Mouse (Mus musculus): Measurements from ENCODE around the gene Ireb2. TPM values are rescaled to one million over a fixed set of nuclear protein-coding genes. Genes with fewer than 3 reads are reported as not detected.
"Not testable (repeated sequence)": the region's sequence is repeated elsewhere in the genome, so short reads cannot be mapped to it uniquely, and the experiment has no call there.

Ireb2 gene
- total RNA-seq, 1 experiment: 51.0 TPM

GRCm38 (mm10) chr9:54830624-54831023 lies 33.0 kb upstream of the Ireb2 start:
- H3K27ac ChIP-seq (ENCODE audit: insufficient read depth, low read depth, low read length, poor library complexity, severe bottlenecking): no peak overlapping the region
- peaks cover 0 to 2% of the 10 kb centered on the region in 2 experiments; a peak in 1 of 4 replicates for H3K4me1 ChIP-seq (ENCODE audit: control insufficient read depth in 2 of 2, insufficient read depth in 2 of 2, low read length in 2 of 2, poor library complexity in 1 of 2)
- no peak overlapping the region for H3K9ac ChIP-seq (ENCODE audit: insufficient read depth, low read depth, low read length, poor library complexity, severe bottlenecking)
- in situ Hi-C loops (cut with MboI; ENCODE audit: low sequenced_read_pairs in 2 of 2, unreplicated experiment in 2 of 2): no loop called here
- H3K9me3 ChIP-seq (ENCODE audit: control insufficient read depth, insufficient read depth, low read depth, low read length): no peaks in the 10 kb centered on the region
- H3K4me3 ChIP-seq (ENCODE audit: insufficient read depth in 1 of 2, low read depth in 1 of 2, low read length in 2 of 2, poor library complexity in 1 of 2, severe bottlenecking in 1 of 2): no peak overlapping the region
- TF ChIP-seq MAFK (IDR thresholded peaks at IDR 0.05; ENCODE audit: insufficient read depth, low read depth, low read length) (no peak), ZC3H11A (IDR thresholded peaks at IDR 0.05; ENCODE audit: borderline replicate concordance, low read depth, low read length) (peak; percentile 89), HCFC1 (IDR thresholded peaks at IDR 0.05; ENCODE audit: borderline replicate concordance, insufficient read depth, low read length) (no peak)
- H3K36me3 ChIP-seq (ENCODE audit: control insufficient read depth, insufficient read depth, low read length, poor library complexity, severe bottlenecking): no peaks in the 10 kb centered on the region
- DNase-seq (ENCODE audit: low read depth, low spot score): no peak

- peaks cover 5 to 10% of the 10 kb centered on the region in 2 experiments for H3K4me1 ChIP-seq (ENCODE audit: control insufficient read depth in 2 of 2, insufficient read depth in 2 of 2, low read length in 2 of 2, poor library complexity in 1 of 2)
- H3K36me3 ChIP-seq (ENCODE audit: control insufficient read depth, insufficient read depth, low read length, poor library complexity, severe bottlenecking): no peaks in the 10 kb centered on the region; the same call in 1 of the 2 replicates
- no peaks in the 10 kb centered on the region for H3K9me3 ChIP-seq (ENCODE audit: control insufficient read depth, insufficient read depth, low read depth, low read length)
- DNase-seq (ENCODE audit: low read depth, low spot score): no peak
- H3K27ac ChIP-seq (ENCODE audit: insufficient read depth, low read depth, low read length, poor library complexity, severe bottlenecking): no peak overlapping the region; the same call in 1 of the 2 replicates
- no peak overlapping the region for H3K9ac ChIP-seq (ENCODE audit: insufficient read depth, low read depth, low read length, poor library complexity, severe bottlenecking)
- in situ Hi-C loops (cut with MboI; ENCODE audit: low sequenced_read_pairs in 2 of 2, unreplicated experiment in 2 of 2): no loop called here
- TF ChIP-seq ZNF384 (IDR thresholded peaks at IDR 0.05; ENCODE audit: low read depth, low read length): no peak
- TF ChIP-seq CHD2 (IDR thresholded peaks at IDR 0.05; ENCODE audit: low read depth, low read length): no peak
- TF ChIP-seq HCFC1 (IDR thresholded peaks at IDR 0.05; ENCODE audit: borderline replicate concordance, insufficient read depth, low read length): no peak
- TF ChIP-seq ZC3H11A (IDR thresholded peaks at IDR 0.05; ENCODE audit: borderline replicate concordance, low read depth, low read length): no peak
- no peak for TF ChIP-seq MAFK (IDR thresholded peaks at IDR 0.05; ENCODE audit: insufficient read depth, low read depth, low read length)
- H3K4me3 ChIP-seq (ENCODE audit: insufficient read depth in 1 of 2, low read depth in 1 of 2, low read length in 2 of 2, poor library complexity in 1 of 2, severe bottlenecking in 1 of 2): no peak overlapping the region
These were observed 29.8 kb upstream of the Ireb2 start for GRCm38 (mm10) chr9:54833831-54834230.

GRCm38 (mm10) chr9:54835951-54836717 lies 27.5 kb upstream of the Ireb2 start:
- H3K9me3 ChIP-seq (ENCODE audit: control insufficient read depth, insufficient read depth, low read depth, low read length); DNase-seq (ENCODE audit: low read depth, low spot score); in situ Hi-C loops (cut with MboI; ENCODE audit: low sequenced_read_pairs in 2 of 2, unreplicated experiment in 2 of 2); H3K27ac ChIP-seq (ENCODE audit: insufficient read depth, low read depth, low read length, poor library complexity, severe bottlenecking); H3K4me1 ChIP-seq (ENCODE audit: control insufficient read depth in 2 of 2, insufficient read depth in 2 of 2, low read length in 2 of 2, poor library complexity in 1 of 2); H3K36me3 ChIP-seq (ENCODE audit: control insufficient read depth, insufficient read depth, low read length, poor library complexity, severe bottlenecking); H3K4me3 ChIP-seq (ENCODE audit: insufficient read depth in 1 of 2, low read depth in 1 of 2, low read length in 2 of 2, poor library complexity in 1 of 2, severe bottlenecking in 1 of 2); H3K9ac ChIP-seq (ENCODE audit: insufficient read depth, low read depth, low read length, poor library complexity, severe bottlenecking): not testable (repeated sequence)

GRCm38 (mm10) chr9:54837835-54838234 lies 25.8 kb upstream of the Ireb2 start:
- in situ Hi-C loops (cut with MboI; ENCODE audit: low sequenced_read_pairs in 2 of 2, unreplicated experiment in 2 of 2): no loop called here
- H3K9ac ChIP-seq (ENCODE audit: insufficient read depth, low read depth, low read length, poor library complexity, severe bottlenecking): no peak overlapping the region

More at GRCm38 (mm10) chr9:54837835-54838234, 25.8 kb upstream of the Ireb2 start:
- H3K4me3 ChIP-seq (ENCODE audit: insufficient read depth in 1 of 2, low read depth in 1 of 2, low read length in 2 of 2, poor library complexity in 1 of 2, severe bottlenecking in 1 of 2): peak overlapping the region in 1 of 2 experiments; percentile 13; a peak in 2 of 4 replicates
- peaks cover 5 to 20% of the 10 kb centered on the region in 2 experiments for H3K4me1 ChIP-seq (ENCODE audit: control insufficient read depth in 2 of 2, insufficient read depth in 2 of 2, low read length in 2 of 2, poor library complexity in 1 of 2)
- H3K36me3 ChIP-seq (ENCODE audit: control insufficient read depth, insufficient read depth, low read length, poor library complexity, severe bottlenecking): no peaks in the 10 kb centered on the region; the same call in 1 of the 2 replicates
- no peak for DNase-seq (ENCODE audit: low read depth, low spot score)
- no peak for TF ChIP-seq ZNF384 (IDR thresholded peaks at IDR 0.05; ENCODE audit: low read depth, low read length)
- no peak for TF ChIP-seq HCFC1 (IDR thresholded peaks at IDR 0.05; ENCODE audit: borderline replicate concordance, insufficient read depth, low read length)
- no peak for TF ChIP-seq CHD2 (IDR thresholded peaks at IDR 0.05; ENCODE audit: low read depth, low read length)
- no peak for TF ChIP-seq ZC3H11A (IDR thresholded peaks at IDR 0.05; ENCODE audit: borderline replicate concordance, low read depth, low read length)
- no peak for TF ChIP-seq MAFK (IDR thresholded peaks at IDR 0.05; ENCODE audit: insufficient read depth, low read depth, low read length)
- H3K27ac ChIP-seq (ENCODE audit: insufficient read depth, low read depth, low read length, poor library complexity, severe bottlenecking): no peak overlapping the region; the same call in 1 of the 2 replicates
- no peaks in the 10 kb centered on the region for H3K9me3 ChIP-seq (ENCODE audit: control insufficient read depth, insufficient read depth, low read depth, low read length)
